Mouse (Mus musculus) ZHBTc4 (cell line): ENCODE measurements around the gene Gm7347.
"Not testable (repeated sequence)": the region's sequence is repeated elsewhere in the genome, so short reads cannot be mapped to it uniquely, and the experiment has no call there.

Experiments used
- DNase-seq: peaks from one replicate; pipeline ENCODE4 v3.0.0-alpha.2; 2011; ENCODE audit warnings: low read depth, low spot score

Gm7347 gene

GRCm38 (mm10) chr5:26058481-26058880, at the start of gene Gm7347:
Gene Gm7347 (minus strand): TSS chr5:26058581.
- DNase-seq: not testable (repeated sequence)

GRCm38 (mm10) chr5:26105262-26105661, 46.9 kb upstream of the Gm7347 start, which contains the start of gene 5031410I06Rik:
Gene 5031410I06Rik (minus strand): TSS chr5:26105362.
- DNase-seq: not testable (repeated sequence)

- DNase-seq: not testable (repeated sequence)
Measured at GRCm38 (mm10) chr5:26089191-26089590, 30.8 kb upstream of the Gm7347 start, which contains the start of gene Gm10471. Gene Gm10471 (minus strand): TSS chr5:26089291.

- not testable (repeated sequence) for DNase-seq
Measured at GRCm38 (mm10) chr5:26079023-26079422, 20.6 kb upstream of the Gm7347 start.

- peak; percentile 88 for DNase-seq
Measured at GRCm38 (mm10) chr5:26070716-26071115, 12.3 kb upstream of the Gm7347 start.

GRCm38 (mm10) chr5:26039458-26039857, 18.9 kb downstream of the Gm7347 start, which contains the start of gene Speer4a:
Gene Speer4a (minus strand): TSS chr5:26039558.
- DNase-seq: not testable (repeated sequence)

GRCm38 (mm10) chr5:26022816-26023215, 35.6 kb downstream of the Gm7347 start, which contains the start of gene Gm5862:
Gene Gm5862 (minus strand): TSS chr5:26022916.
- not testable (repeated sequence) for DNase-seq

- DNase-seq: not testable (repeated sequence)
Measured at GRCm38 (mm10) chr5:26007697-26008096, 50.7 kb downstream of the Gm7347 start.

- peak; percentile 89 for DNase-seq
Measured at GRCm38 (mm10) chr5:26006937-26007695, 51.3 kb downstream of the Gm7347 start.

- not testable (repeated sequence) for DNase-seq
Measured at GRCm38 (mm10) chr5:26004698-26005097, 53.7 kb downstream of the Gm7347 start, which contains the start of gene Gm1979. Gene Gm1979 (minus strand): TSS chr5:26004798.
